Mouse (Mus musculus) liver, embryonic 15.5 days (tissue): ENCODE measurements around the gene Lsm2. TPM values are rescaled to one million over a fixed set of nuclear protein-coding genes. Genes with fewer than 3 reads are reported as not detected.

Source experiments
- ATAC-seq: fragments of 200-750 bp; cut with Nextera tagmentation; 2 replicates; pipeline ENCODE4 v1.8.0; 2017; ENCODE audit warnings: moderate number of reproducible peaks, mild to moderate bottlenecking, moderate library complexity; ENCODE audit not compliant: insufficient read depth
- H3K27ac ChIP-seq: fragments of 300-500 bp; sonication (generic); replicated peaks from 2 replicates; pipeline ENCODE4 v1.5.1; 2015; ENCODE audit warnings: mild to moderate bottlenecking, inconsistent platforms
- H3K27me3 ChIP-seq: fragments of 300-500 bp; sonication (generic); 2 replicates; pipeline ENCODE4 v1.6.1; 2015; ENCODE audit warnings: mild to moderate bottlenecking, inconsistent platforms
- H3K36me3 ChIP-seq: fragments of 300-500 bp; sonication (generic); replicated peaks from 2 replicates; pipeline ENCODE4 v1.6.1; 2015; ENCODE audit warnings: moderate library complexity, mild to moderate bottlenecking, inconsistent platforms
- H3K4me1 ChIP-seq: fragments of 300-500 bp; sonication (generic); replicated peaks from 2 replicates; pipeline ENCODE4 v1.6.1; 2015; ENCODE audit warnings: inconsistent platforms
- H3K4me2 ChIP-seq: fragments of 300-500 bp; sonication (generic); 2 replicates; pipeline ENCODE4 v1.6.1; 2015; ENCODE audit warnings: moderate library complexity, mild to moderate bottlenecking, inconsistent platforms
- H3K4me3 ChIP-seq: fragments of 300-500 bp; sonication (generic); replicated peaks from 2 replicates; pipeline ENCODE4 v1.5.1; 2015; ENCODE audit warnings: mild to moderate bottlenecking, inconsistent platforms
- H3K9ac ChIP-seq: fragments of 300-500 bp; sonication (generic); 2 replicates; pipeline ENCODE4 v1.6.1; 2015; ENCODE audit warnings: moderate library complexity, mild to moderate bottlenecking, inconsistent platforms
- H3K9me3 ChIP-seq: fragments of 300-500 bp; sonication (generic); replicated peaks from 2 replicates; pipeline ENCODE4 v1.6.1; 2016; ENCODE audit warnings: inconsistent platforms
- WGBS: fragments of 180-500 bp; shearing (Covaris S2); methylation state at CpG from one replicate; pipeline ENCODE4 v1.1.7; 2015; ENCODE audit warnings: mixed read lengths; ENCODE audit not compliant: insufficient replicate concordance; 5-methylcytosine and 5-hydroxymethylcytosine counted together
- polyA plus RNA-seq: library from polyadenylated mRNA; unstranded; fragments of >200 nt; fragmentation: Nextera tagmentation; extraction: Ambion mirVana; gene quantifications from 2 replicates; pipeline ENCODE4 v1.2.1, GENCODE M21; 2015

Gene Lsm2
- polyA plus RNA-seq, 1 experiment from 2014 or later: 120 TPM

GRCm38 (mm10) chr17:35016791-35017705, 35.4 kb downstream of the Lsm2 start:
- H3K27ac ChIP-seq: no peak overlapping the region
- H3K27me3 ChIP-seq: no peaks in the 10 kb centered on the region
- no peaks in the 10 kb centered on the region for H3K9me3 ChIP-seq
- peaks cover 34% of the 10 kb centered on the region for H3K4me1 ChIP-seq
- no peak for ATAC-seq
- peaks cover 54% of the 10 kb centered on the region for H3K36me3 ChIP-seq
- WGBS: 75% methylated on average over 10 of the region's 10 CpGs
- H3K4me2 ChIP-seq: no peak overlapping the region
- H3K4me3 ChIP-seq: no peak overlapping the region
- H3K9ac ChIP-seq: no peak overlapping the region

DNA sequence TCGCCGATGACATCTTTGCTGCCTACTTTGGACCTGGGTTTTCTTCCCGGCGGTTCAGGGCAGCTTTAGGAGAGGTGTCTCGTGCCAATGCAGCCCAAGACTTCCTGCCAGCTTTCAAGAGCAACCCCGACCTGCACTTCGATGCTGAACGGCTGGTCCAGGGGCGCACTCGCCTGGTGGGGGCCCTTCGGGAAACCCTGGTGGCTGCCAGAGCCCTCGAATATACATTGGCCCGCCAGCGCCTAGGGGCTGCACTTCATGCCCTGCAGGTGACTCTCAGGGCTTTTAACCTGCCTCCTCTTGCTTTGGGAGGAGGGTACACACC, 36.0 kb downstream of the Lsm2 start:
- Histone ChIP-seq H3K4me1 (peaks cover 40% of the 10 kb centered on the region), H3K27ac (no peak overlapping the region), H3K27me3 (no peaks in the 10 kb centered on the region), H3K4me2 (no peak overlapping the region), H3K36me3 (peaks cover 48% of the 10 kb centered on the region), H3K9me3 (no peaks in the 10 kb centered on the region), H3K4me3 (no peak overlapping the region), H3K9ac (no peak overlapping the region)
- 72% methylated on average over 14 of the region's 14 CpGs for WGBS
- ATAC-seq: no peak

DNA sequence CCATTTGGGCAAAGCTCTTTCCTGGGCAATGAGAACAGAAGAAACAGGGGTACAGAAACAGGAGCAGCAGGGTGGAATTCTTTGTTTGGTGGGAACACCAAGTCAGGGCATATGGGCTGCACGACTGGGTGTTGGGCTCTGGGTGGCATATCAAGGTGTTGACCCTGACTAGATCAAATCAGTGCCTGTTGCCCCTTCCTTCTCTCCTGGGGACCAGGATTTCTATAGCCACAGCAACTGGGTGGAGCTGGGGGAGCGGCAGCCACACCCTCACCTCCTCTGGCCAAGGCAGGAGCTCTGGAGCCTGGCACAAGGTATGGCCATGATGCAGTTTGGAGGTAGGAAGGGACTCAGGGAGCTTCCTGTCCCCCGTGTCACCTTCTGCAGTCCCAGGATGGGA, 36.5 kb downstream of the Lsm2 start:
- peaks cover 45% of the 10 kb centered on the region for H3K4me1 ChIP-seq
- H3K4me2 ChIP-seq: no peak overlapping the region
- no peaks in the 10 kb centered on the region for H3K9me3 ChIP-seq
- H3K9ac ChIP-seq: no peak overlapping the region
- no peak overlapping the region for H3K27ac ChIP-seq
- no peak for ATAC-seq
- H3K27me3 ChIP-seq: no peaks in the 10 kb centered on the region
- H3K36me3 ChIP-seq: peaks cover 43% of the 10 kb centered on the region
- WGBS: 49% methylated on average over 3 of the region's 3 CpGs
- no peak overlapping the region for H3K4me3 ChIP-seq

DNA sequence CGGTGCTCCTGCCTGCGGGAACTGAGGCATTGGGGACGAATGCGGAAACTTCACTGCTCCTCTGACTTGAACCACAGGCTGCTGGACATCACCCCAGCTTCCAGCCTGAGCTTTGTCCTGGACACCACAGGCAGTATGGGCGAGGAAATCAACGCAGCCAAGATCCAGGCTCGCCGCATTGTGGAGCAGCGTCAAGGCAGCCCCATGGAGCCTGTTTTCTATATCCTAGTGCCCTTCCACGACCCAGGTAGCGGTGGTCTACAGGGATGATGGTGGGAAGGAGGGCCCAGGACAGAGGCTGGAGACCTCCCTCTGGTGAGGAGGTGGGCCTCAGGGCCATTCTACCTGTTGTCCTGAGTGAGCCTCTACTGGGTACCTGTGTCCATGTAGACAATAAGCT, 38.2 kb downstream of the Lsm2 start:
- peaks cover 26% of the 10 kb centered on the region for H3K36me3 ChIP-seq
- H3K4me2 ChIP-seq: no peak overlapping the region
- H3K4me3 ChIP-seq: no peak overlapping the region
- 83% methylated on average over 11 of the region's 11 CpGs for WGBS
- H3K4me1 ChIP-seq: peaks cover 62% of the 10 kb centered on the region
- H3K27ac ChIP-seq: no peak overlapping the region
- no peaks in the 10 kb centered on the region for H3K9me3 ChIP-seq
- H3K27me3 ChIP-seq: no peaks in the 10 kb centered on the region
- no peak overlapping the region for H3K9ac ChIP-seq
- ATAC-seq: no peak

- H3K27me3 ChIP-seq: no peaks in the 10 kb centered on the region
- peaks cover 68% of the 10 kb centered on the region for H3K4me1 ChIP-seq
- H3K9me3 ChIP-seq: no peaks in the 10 kb centered on the region
- no peak overlapping the region for H3K27ac ChIP-seq
- H3K4me3 ChIP-seq: no peak overlapping the region
- H3K9ac ChIP-seq: no peak overlapping the region
- peaks cover 19% of the 10 kb centered on the region for H3K36me3 ChIP-seq
- H3K4me2 ChIP-seq: no peak overlapping the region
- ATAC-seq: no peak
- WGBS: 76% methylated on average over 8 of the region's 8 CpGs
Observed at GRCm38 (mm10) chr17:35020551-35020950, 38.9 kb downstream of the Lsm2 start.

DNA sequence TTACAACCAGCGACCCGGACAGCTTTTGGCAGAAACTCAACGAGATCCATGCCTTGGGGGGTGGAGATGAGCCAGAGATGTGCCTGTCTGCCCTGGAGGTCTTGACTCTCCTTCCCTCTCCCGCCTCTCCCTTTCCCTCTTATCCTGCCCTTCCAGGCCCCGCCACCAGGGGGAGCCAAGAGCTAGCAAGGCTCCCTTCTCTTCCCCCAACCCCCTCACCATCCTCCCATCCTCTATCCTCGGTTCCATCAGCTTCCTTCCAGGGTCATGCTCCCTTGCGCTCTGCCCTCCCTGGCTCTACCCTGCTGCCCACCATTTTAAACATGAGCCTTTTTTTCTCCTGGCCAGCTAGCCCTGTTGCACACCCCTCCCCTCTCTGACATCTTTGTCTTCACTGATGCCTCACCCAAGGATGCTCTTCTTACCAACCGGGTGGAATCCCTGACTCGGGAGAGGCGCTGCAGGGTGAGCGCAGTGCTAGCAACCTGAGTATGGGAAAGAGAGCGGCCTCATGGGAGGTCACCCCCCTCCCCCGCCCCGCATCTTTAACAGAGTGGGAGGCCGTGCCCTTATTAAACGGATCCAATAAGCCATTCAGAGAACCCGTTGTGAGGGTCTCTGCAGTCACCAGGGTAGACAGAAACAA, 39.6 kb downstream of the Lsm2 start:
- Histone ChIP-seq H3K27ac (peak overlapping the region; percentile 65; the same call in 1 of the 2 replicates), H3K4me2 (peak overlapping the region; percentile 54), H3K9me3 (no peaks in the 10 kb centered on the region), H3K27me3 (no peaks in the 10 kb centered on the region), H3K4me3 (peak overlapping the region; percentile 20), H3K36me3 (peaks cover 12% of the 10 kb centered on the region), H3K4me1 (peaks cover 68% of the 10 kb centered on the region), H3K9ac (no peak overlapping the region)
- WGBS: 6% methylated on average over 17 of the region's 17 CpGs
- ATAC-seq: no peak; the same call in 1 of the 2 replicates

- peaks cover 61% of the 10 kb centered on the region for H3K4me1 ChIP-seq
- peak overlapping the region; percentile 65 for H3K27ac ChIP-seq
- no peaks in the 10 kb centered on the region for H3K27me3 ChIP-seq
- WGBS: 10% methylated on average over 6 of the region's 6 CpGs
- no peak overlapping the region for H3K9ac ChIP-seq
- no peaks in the 10 kb centered on the region for H3K9me3 ChIP-seq
- peak; percentile 82 for ATAC-seq
- H3K36me3 ChIP-seq: peaks cover 5% of the 10 kb centered on the region; the same call in 1 of the 2 replicates
- peak overlapping the region; percentile 20; the same call in 1 of the 2 replicates for H3K4me3 ChIP-seq
- peak overlapping the region; percentile 54 for H3K4me2 ChIP-seq
Observed at GRCm38 (mm10) chr17:35021842-35022477, 40.3 kb downstream of the Lsm2 start.

DNA sequence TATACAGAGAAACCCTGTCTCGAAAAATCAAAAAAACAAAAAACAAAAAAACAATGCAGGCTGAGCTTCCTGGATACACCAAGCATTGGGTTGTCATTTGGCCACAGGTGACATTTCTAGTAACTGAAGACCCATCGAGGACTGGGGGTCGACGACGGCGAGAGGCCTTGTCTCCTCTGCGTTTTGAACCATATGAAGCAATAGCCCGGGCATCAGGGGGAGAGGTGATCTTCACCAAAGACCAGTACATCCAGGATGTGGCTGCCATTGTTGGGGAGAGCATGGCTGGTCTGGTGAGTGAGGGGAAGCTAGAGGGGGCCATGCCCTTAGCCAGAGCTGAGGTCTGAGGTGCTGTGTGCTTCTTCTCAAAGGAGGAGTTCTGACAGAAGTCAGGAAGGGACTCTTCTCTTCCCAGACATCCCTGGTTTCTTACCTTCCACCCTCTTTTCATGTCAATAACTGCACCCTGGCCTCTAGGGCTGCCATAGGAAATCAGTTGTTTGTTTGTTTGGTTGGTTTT, 40.9 kb downstream of the Lsm2 start:
- 59% methylated on average over 8 of the region's 8 CpGs for WGBS
- H3K4me2 ChIP-seq: no peak overlapping the region
- ATAC-seq: no peak
- H3K4me1 ChIP-seq: peaks cover 60% of the 10 kb centered on the region
- no peaks in the 10 kb centered on the region for H3K9me3 ChIP-seq
- no peak overlapping the region for H3K9ac ChIP-seq
- no peak overlapping the region for H3K4me3 ChIP-seq
- peak overlapping the region; percentile 39; the same call in 1 of the 2 replicates for H3K27ac ChIP-seq
- no peaks in the 10 kb centered on the region for H3K27me3 ChIP-seq
- no peaks in the 10 kb centered on the region for H3K36me3 ChIP-seq

- no peak for ATAC-seq
- 76% methylated on average over 5 of the region's 5 CpGs for WGBS
- Histone ChIP-seq H3K4me1 (peaks cover 64% of the 10 kb centered on the region), H3K9me3 (no peaks in the 10 kb centered on the region), H3K4me2 (0 out of 2 replicates have a peak overlapping the region, but pooled peaks have one; percentile 13), H3K36me3 (no peaks in the 10 kb centered on the region), H3K27me3 (no peaks in the 10 kb centered on the region), H3K4me3 (no peak overlapping the region), H3K27ac (no peak overlapping the region), H3K9ac (no peak overlapping the region)
Observed at GRCm38 (mm10) chr17:35023221-35023620, 41.6 kb downstream of the Lsm2 start.

DNA sequence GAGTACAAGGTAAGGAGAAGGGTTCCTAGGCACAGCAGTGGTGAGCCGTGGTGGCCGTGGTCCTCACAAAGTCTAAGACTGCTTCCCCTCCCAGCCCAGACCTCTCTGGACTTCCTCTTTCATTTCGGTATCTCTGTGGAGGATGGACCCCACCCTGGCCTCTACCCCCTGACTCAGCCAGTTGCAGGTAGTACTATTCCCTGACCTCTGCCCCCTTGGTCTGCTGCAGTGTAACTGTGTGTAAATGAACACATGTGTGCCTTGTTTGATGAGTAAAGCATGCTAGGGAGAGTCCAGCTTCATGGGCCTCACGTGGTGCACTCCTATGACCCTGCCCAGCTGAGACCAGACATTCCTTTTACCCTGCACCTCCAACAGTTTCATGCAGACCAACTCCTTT, 42.1 kb downstream of the Lsm2 start:
- Histone ChIP-seq H3K9ac (no peak overlapping the region), H3K27me3 (no peaks in the 10 kb centered on the region), H3K9me3 (no peaks in the 10 kb centered on the region), H3K36me3 (no peaks in the 10 kb centered on the region), H3K4me3 (no peak overlapping the region), H3K4me1 (peaks cover 64% of the 10 kb centered on the region), H3K27ac (no peak overlapping the region), H3K4me2 (0 out of 2 replicates have a peak overlapping the region, but pooled peaks have one; percentile 13)
- WGBS: 25% methylated on average over 4 of the region's 4 CpGs
- ATAC-seq: 0 out of 2 replicates have a peak, but pooled peaks have one; percentile 3

GRCm38 (mm10) chr17:35024261-35024660, 42.6 kb downstream of the Lsm2 start:
- no peak overlapping the region for H3K4me2 ChIP-seq
- no peaks in the 10 kb centered on the region for H3K36me3 ChIP-seq
- H3K27ac ChIP-seq: no peak overlapping the region
- peaks cover 66% of the 10 kb centered on the region for H3K4me1 ChIP-seq
- no peak for ATAC-seq
- no peak overlapping the region for H3K4me3 ChIP-seq
- no peaks in the 10 kb centered on the region for H3K9me3 ChIP-seq
- H3K9ac ChIP-seq: peak overlapping the region; percentile 11; the same call in 1 of the 2 replicates
- 45% methylated on average over 13 of the region's 13 CpGs for WGBS
- H3K27me3 ChIP-seq: no peaks in the 10 kb centered on the region
